Mouse (Mus musculus) embryonic facial prominence, embryonic 14.5 days (tissue): Measurements from ENCODE around the gene Htr3b. TPM values are rescaled to one million over a fixed set of nuclear protein-coding genes. Genes with fewer than 3 reads are reported as not detected.

Experiments used
- polyA plus RNA-seq: library from polyadenylated mRNA; unstranded; fragments of >200 nt; fragmentation: Nextera tagmentation; extraction: Ambion mirVana; gene quantifications from 2 replicates; pipeline ENCODE4 v1.2.1, GENCODE M21; 2014

Gene Htr3b
- polyA plus RNA-seq, 1 experiment from 2014 or later = 1.1 TPM

Other genes starting within 250 kb of the Htr3b start
- 2.2 and 4.1 TPM in 2 replicates for gene Zbtb16, start 128.8 kb downstream of the Htr3b start, polyA plus RNA-seq
- 3.4 and 4.4 TPM in 2 replicates for gene Htr3a, start 53.9 kb downstream of the Htr3b start, polyA plus RNA-seq
- 36.2 and 40.3 TPM in 2 replicates for gene Usp28, start 20.4 kb upstream of the Htr3b start, polyA plus RNA-seq
- gene Zw10, start 90.6 kb upstream of the Htr3b start, polyA plus RNA-seq = 32.5 and 33.2 TPM in 2 replicates
- gene Tmprss5, start 116.3 kb upstream of the Htr3b start, polyA plus RNA-seq = 1.4 TPM in 2 replicates